Mouse (Mus musculus): ENCODE data around the gene Cadm1.

GRCm38 (mm10) chr9:47739276-47739675 lies 209.3 kb downstream of the Cadm1 start:
- TF ChIP-seq CTCF (IDR thresholded peaks at IDR 0.05; ENCODE audit: low read depth): no peak
- TF ChIP-seq EP300 (IDR thresholded peaks at IDR 0.05; ENCODE audit: low read depth): no peak
